Mouse (Mus musculus): ENCODE measurements around the gene Rnf38.

GRCm38 (mm10) chr4:44163034-44163433 is 70.6 kb downstream of the Rnf38 start:
- TF ChIP-seq CTCF (IDR thresholded peaks at IDR 0.05; ENCODE audit: borderline replicate concordance, insufficient read depth, low read depth, low read length): no peak
- TF ChIP-seq POLR2A (IDR thresholded peaks at IDR 0.05; ENCODE audit: borderline replicate concordance, insufficient read depth, low read length): no peak

Measured in cerebellum, adult 2 months (tissue).